Mouse (Mus musculus) adrenal gland, adult 18-20 months (tissue): ENCODE measurements at regions not wholly inside any gene's neighbourhood (a gene's known extent, or its start where the extent isn't known, plus 50 kb on each side); places are given as distances from the start of the nearest gene placed in this dataset.
A peak's percentile ranks its signal among the peaks of the same experiment; 100 is the strongest.
"Not testable (repeated sequence)": the region's sequence is repeated elsewhere in the genome, so short reads cannot be mapped to it uniquely, and the experiment has no call there.

Experiments used
- DNase-seq, 2 experiments: peaks; one replicate each; pipeline ENCODE4 v3.0.0; 2021 to 2022; ENCODE audit warnings: low spot score in 2 of 2

- DNase-seq = peak in 1 of 2 experiments; percentile 13
Measured at GRCm38 (mm10) chr13:70003591-70003990, 201.4 kb downstream of the Med10 start.

- no peak for DNase-seq
Measured at GRCm38 (mm10) chr13:70012123-70012522, 209.9 kb downstream of the Med10 start.

GRCm38 (mm10) chr13:70015183-70015582 lies 213.0 kb downstream of the Med10 start:
- DNase-seq = no peak

- DNase-seq = no peak
Measured at GRCm38 (mm10) chr13:70017535-70017934, 215.3 kb downstream of the Med10 start.

- no peak for DNase-seq
Measured at GRCm38 (mm10) chr13:70019999-70020838, 218.0 kb downstream of the Med10 start.

GRCm38 (mm10) chr13:70033249-70033648 lies 231.1 kb downstream of the Med10 start:
- DNase-seq = no peak

DNA sequence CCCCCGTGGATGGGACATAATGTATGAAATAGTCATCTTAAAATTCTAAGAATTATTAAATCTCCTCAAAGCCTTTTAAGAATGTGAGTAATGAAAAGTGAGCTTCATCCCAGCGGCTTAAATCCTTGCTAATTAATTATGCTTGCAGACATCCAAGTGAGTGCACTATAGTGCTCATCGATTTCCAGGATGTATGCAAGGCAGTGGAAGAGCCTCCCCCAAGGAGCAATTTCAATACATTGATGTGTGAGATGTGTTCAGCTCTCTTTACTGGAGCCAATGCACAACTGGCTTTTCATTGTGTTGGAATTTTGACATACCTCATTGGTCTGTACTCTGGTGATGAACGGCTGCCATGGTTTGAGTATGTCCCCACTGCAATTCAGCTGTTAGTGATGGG lies 231.6 kb downstream of the Med10 start:
- no peak for DNase-seq

DNA sequence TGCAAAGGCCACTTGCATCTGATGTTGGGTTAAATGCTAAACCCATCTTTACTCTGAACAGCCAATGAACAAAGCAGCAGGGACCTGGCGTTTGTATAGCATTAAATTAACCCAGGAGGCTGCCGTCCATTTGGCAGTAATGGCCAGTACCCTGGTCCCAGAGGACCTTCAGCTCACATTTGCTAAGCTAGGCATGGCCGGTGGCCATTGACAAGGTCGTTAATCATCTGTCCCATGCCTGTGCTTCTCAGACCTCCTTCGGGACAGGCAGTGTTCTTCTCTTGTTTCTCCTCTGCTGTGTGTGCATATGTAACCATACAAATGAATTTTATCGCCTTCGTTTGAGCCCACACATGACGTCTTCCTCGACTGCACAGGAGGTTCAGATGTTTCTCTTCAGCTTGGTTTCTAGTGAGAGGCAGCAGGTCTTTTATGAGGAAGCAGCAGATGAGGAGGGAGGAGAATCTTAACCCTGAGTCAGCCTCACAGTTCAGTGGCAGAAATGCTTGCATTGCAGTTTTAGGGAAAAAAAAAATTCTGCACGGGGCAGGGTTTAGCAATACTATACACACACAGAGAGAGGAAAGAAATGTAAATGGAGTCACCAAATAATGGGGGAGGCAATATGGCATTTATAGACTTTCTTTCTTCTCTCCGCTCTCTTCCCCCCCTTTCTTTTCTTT lies 235.9 kb downstream of the Med10 start:
- no peak for DNase-seq

GRCm38 (mm10) chr13:70057920-70058319 lies 255.7 kb downstream of the Med10 start:
- no peak for DNase-seq

DNA sequence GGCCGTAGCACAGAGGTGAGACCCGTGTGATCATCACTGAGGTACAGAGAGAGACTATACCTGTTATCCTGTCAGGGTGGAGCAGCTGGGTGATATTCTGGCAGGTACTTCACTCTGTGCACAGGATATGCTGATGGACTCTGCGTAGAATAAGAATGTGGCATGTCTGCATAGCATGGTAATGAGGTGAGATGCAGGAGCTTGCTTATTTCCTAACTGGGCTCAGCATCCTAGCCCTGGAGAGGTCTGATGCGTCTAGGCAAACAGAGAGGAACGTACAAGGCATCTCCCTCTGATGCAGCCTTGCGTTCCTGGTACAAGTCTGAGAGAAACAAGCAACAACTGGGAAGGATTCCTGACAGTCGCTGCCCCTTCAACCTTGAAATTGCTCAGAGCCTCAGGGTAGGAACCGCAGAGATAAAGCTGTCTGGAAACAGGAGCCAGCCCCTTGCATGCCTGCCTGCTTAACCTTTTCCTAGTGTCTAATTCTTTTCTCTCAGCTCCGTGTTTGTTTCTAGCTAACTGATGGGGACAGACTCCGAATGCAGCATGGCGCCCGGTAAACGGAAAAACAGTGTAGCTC lies 259.3 kb downstream of the Med10 start:
- DNase-seq = no peak

DNA sequence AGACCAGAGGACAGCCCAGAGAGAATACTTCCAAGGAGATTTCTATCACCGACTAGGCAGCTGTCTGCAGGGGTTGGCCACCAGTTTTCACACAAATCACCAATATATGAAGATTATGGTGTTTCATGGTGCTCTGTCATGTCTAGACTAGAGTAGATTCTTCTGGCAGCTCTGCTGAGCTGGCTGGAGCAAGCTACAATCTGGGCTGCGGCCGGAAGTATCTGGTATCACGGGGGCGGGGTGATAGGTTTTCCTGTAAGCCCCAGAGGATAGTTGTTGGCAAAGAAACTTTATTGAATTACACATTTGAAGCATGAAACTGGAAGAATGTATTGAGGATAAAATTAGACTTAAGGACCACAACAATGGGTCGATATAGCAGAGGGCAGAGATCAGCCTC lies 271.5 kb downstream of the Med10 start:
- no peak for DNase-seq

DNA sequence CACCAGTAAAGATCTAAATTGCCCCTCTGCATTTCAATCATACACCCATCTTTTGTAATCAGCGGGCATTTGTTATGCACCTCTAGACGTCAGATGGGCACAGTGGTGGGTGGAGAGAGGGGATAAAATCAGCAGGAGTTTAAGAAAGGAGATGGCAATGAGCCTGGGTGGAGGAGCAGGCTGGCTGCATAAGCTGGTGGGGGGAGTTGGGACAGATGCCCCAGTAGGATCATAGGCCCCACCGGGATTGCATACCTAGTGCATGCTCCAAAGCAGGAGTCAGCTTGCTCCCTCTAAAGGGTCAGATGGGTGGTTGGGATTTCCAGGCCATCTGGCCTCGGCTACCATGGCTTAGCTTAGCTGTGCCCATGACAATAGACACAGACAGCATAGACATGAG lies 273.2 kb downstream of the Med10 start:
- DNase-seq = no peak

GRCm38 (mm10) chr13:70081108-70081507 lies 278.9 kb downstream of the Med10 start:
- no peak for DNase-seq

DNA sequence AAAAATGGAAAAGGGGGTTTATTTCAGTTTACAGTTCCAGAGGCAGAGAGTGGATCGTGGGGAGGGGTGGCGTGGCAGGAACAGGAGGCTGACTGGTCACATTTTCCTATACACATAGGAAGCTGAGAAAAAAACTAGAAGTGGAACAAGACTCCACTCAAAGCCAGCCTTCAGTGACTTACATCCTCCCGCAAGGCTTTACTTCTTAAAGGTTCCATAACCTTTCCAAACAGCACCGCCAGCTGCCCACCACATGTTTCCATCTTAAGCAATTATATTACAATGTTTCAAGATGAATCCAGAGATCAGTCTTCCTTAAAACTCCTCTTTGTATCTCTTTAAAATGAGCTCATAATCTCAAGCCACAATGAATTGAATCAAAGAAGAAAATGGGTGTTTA lies 290.7 kb downstream of the Med10 start:
- DNase-seq = no peak

GRCm38 (mm10) chr13:70093970-70094369 lies 291.8 kb downstream of the Med10 start:
- DNase-seq = no peak

DNA sequence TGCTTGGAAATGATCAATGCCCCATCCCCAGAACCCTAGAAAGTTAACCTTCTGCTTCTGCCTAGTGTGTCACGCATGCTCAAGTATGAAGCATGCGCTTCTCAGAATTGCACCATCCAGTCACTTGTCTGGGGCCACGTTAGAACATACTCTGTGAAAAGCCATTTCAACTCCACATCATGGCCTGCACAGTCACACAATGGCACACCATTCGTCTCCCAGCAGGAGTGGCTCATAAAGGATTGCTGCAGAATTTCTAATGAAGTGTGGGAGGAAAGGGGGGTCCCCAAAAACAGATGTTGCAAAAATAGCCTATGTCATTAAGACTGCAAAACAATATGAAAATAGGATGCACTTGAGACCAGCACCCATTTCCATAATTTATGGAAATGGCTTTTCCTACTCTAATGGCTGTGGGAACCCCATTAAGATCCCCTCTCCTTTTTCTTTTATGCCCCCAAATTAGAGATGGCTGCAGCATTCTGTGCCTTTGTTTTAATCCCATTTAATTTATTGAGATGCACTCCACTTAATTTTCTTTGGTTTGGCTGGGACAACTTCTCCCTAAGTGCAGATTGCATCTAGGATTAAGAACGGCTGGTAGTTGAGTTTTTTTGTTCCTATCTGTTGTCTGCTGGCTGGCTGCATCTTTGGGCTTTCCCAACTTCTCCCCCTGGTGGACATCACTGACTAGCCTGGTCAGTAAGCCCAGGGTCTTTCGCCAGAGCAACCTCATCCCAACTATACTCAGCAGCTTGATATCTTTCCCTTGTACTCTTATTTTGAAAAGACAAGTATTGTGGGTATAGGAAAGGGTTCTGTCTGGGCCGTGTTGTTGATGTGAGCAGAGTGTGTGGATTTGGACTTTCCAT lies 294.5 kb downstream of the Med10 start:
- DNase-seq = no peak

DNA sequence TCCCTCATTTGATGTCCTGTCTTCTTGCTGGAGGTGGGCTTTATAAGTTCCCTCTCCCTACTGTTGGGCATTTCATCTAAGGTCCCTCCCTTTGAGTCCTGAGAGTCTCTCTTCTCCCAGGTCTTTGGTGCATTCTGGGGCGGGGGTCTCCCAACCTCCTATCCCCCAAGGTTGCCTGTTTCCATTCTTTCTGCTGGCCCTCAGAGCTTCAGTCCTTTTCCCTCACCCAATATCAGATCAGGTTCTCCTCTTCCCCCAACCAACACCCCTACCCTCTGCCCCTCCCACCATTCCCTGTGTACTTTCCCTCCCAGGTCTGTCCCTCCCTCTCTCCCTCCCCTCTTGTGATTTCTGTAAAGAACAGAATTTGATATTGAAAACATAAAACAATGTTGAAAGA lies 297.9 kb downstream of the Med10 start:
- DNase-seq = not testable (repeated sequence)

GRCm38 (mm10) chr13:70103021-70103420 lies 300.8 kb downstream of the Med10 start:
- no peak for DNase-seq

- not testable (repeated sequence) for DNase-seq
Measured at GRCm38 (mm10) chr13:70103491-70103890, 301.3 kb downstream of the Med10 start.

DNA sequence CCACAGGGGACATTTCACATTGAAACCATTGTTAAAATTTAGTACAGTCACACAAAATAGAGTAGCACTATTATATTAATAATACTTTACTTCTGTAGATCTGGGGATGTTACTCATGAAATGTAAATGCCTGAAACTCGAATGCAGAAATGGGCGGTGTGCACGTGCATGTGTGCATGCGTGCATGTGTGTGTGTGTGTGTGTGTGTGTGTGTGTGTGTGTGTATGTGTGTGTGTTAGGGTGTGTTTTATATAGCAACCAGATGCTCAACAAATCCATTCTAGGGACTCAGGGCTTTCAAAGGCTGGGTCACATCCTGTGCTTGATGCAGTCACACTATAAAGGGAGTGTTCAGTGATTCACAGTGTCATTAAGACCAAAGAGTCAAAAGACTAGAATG lies 301.7 kb downstream of the Med10 start:
- DNase-seq = no peak

- no peak for DNase-seq
Measured at GRCm38 (mm10) chr13:70115576-70115975, 313.4 kb downstream of the Med10 start.
